Comparison of ENCODE assay signal across 8 mouse cellular contexts in genomic region chr11:55023583-55023982, GRCm38 (mm10). TPM values are rescaled to one million over a fixed set of nuclear protein-coding genes. Genes with fewer than 3 reads are reported as not detected.
DNase-seq lines count a peak whose midpoint lies in the region; ATAC-seq and TF ChIP-seq lines count a peak whose summit lies in the region.

No protein-coding gene starts in this region.

- H3K4me1 ChIP-seq in heart, embryonic 14.5 days (ENCODE audit: control insufficient read depth in 2 of 2, insufficient read depth in 2 of 2, low read length in 2 of 2) = peaks cover 67 to 99% of the 10 kb centered on the region in 2 experiments
- peaks cover 7% of the 10 kb centered on the region for H3K4me1 ChIP-seq in bone marrow, adult 2 months (ENCODE audit: control insufficient read depth, insufficient read depth, low read length)
- peaks cover 73% of the 10 kb centered on the region for H3K4me1 ChIP-seq in hindbrain, embryonic 10.5 days (replicated peaks)
- peaks cover 47% of the 10 kb centered on the region for H3K4me1 ChIP-seq in midbrain, embryonic 10.5 days

- 51% methylated on average over 3 of the region's 3 CpGs for WGBS in heart, embryonic 14.5 days
- 76% methylated on average over 3 of the region's 3 CpGs for WGBS in bone marrow, adult 2 months
- 73% methylated on average over 3 of the region's 3 CpGs for WGBS in hindbrain, embryonic 10.5 days
- 78% methylated on average over 3 of the region's 3 CpGs for WGBS in midbrain, embryonic 10.5 days

- peak; percentile 19; the same call in 1 of the 2 replicates for ATAC-seq in heart, embryonic 14.5 days (ENCODE audit: insufficient number of reproducible peaks, insufficient read depth, low FRiP score, low read depth)

- H3K27me3 ChIP-seq in heart, embryonic 14.5 days (ENCODE audit: control insufficient read depth, insufficient read depth, low read length) = no peaks in the 10 kb centered on the region
- H3K27me3 ChIP-seq in hindbrain, embryonic 10.5 days (ENCODE audit: insufficient read depth, poor library complexity, severe bottlenecking) = no peaks in the 10 kb centered on the region
- no peaks in the 10 kb centered on the region for H3K27me3 ChIP-seq in midbrain, embryonic 10.5 days (ENCODE audit: low read depth, poor library complexity, severe bottlenecking)

- 0 out of 4 replicates have a peak overlapping the region, but pooled peaks of 1 of the 2 experiments have one; percentile 6 for H3K4me3 ChIP-seq in heart, embryonic 14.5 days (ENCODE audit: control insufficient read depth in 1 of 2, insufficient read depth in 1 of 2, low read depth in 1 of 2, low read length in 2 of 2)
- H3K4me3 ChIP-seq in bone marrow, adult 2 months (replicated peaks; ENCODE audit: control insufficient read depth, low read depth, low read length) = no peak overlapping the region
- no peak overlapping the region for H3K4me3 ChIP-seq in hindbrain, embryonic 10.5 days
- H3K4me3 ChIP-seq in midbrain, embryonic 10.5 days = peak overlapping the region; percentile 18; the same call in 1 of the 2 replicates

- peaks cover 65% of the 10 kb centered on the region for H3K36me3 ChIP-seq in heart, embryonic 14.5 days (ENCODE audit: control insufficient read depth, insufficient read depth, low read length)
- 0 out of 2 replicates have a peak, but pooled peaks cover 2% of the 10 kb centered on the region for H3K36me3 ChIP-seq in hindbrain, embryonic 10.5 days
- no peaks in the 10 kb centered on the region for H3K36me3 ChIP-seq in midbrain, embryonic 10.5 days

- peak overlapping the region; percentile 98 to 99 for H3K27ac ChIP-seq in heart, embryonic 14.5 days (replicated peaks in 1 of 2; ENCODE audit: control insufficient read depth in 1 of 2, insufficient read depth in 1 of 2, low read depth in 2 of 2, low read length in 2 of 2)
- peak overlapping the region; percentile 51; the same call in 1 of the 2 replicates for H3K27ac ChIP-seq in bone marrow, adult 2 months (ENCODE audit: control insufficient read depth, insufficient read depth, low read depth, low read length, poor library complexity)
- H3K27ac ChIP-seq in hindbrain, embryonic 10.5 days = peak overlapping the region; percentile 91
- peak overlapping the region; percentile 87 for H3K27ac ChIP-seq in midbrain, embryonic 10.5 days (replicated peaks)

- no peak for TF ChIP-seq CTCF in bone marrow, adult 2 months (IDR thresholded peaks at IDR 0.05; ENCODE audit: control insufficient read depth, insufficient read depth, low read length)

- peak overlapping the region; percentile 52 for H3K4me2 ChIP-seq in heart, embryonic 14.5 days (ENCODE audit: low read length)

- intact Hi-C loops in heart, postnatal 36 days (cut with DNase I) = loop anchor here (2.0 kb wide), 1 partner anchor 13 kb away; no protein-coding TSS in a partner anchor

- no peak for TF ChIP-seq POLR2A in bone marrow, adult 2 months (IDR thresholded peaks at IDR 0.05; ENCODE audit: borderline replicate concordance, control insufficient read depth, low read depth, low read length)

- no peak for DNase-seq in heart, postnatal 36 days
- DNase-seq in hindbrain, embryonic 10.5 days (ENCODE audit: low spot score) = no peak
- no peak for DNase-seq in midbrain, embryonic 10.5 days (ENCODE audit: low spot score)
- DNase-seq in spleen, postnatal 10 days (ENCODE audit: low spot score in 2 of 2) = no peak
- DNase-seq in c-Kit-positive CD71-positive TER-119-positive erythroid progenitor cells, embryonic 14.5 days (ENCODE audit: low spot score) = no peak
- no peak for DNase-seq in ovary, postnatal 14 days (ENCODE audit: low spot score)

- peak overlapping the region; percentile 59 for H3K9ac ChIP-seq in heart, embryonic 14.5 days (ENCODE audit: low read length)

- no peaks in the 10 kb centered on the region for H3K9me3 ChIP-seq in heart, embryonic 14.5 days (ENCODE audit: control insufficient read depth, low read length)
- no peaks in the 10 kb centered on the region for H3K9me3 ChIP-seq in hindbrain, embryonic 10.5 days
- H3K9me3 ChIP-seq in midbrain, embryonic 10.5 days (replicated peaks) = no peaks in the 10 kb centered on the region

RNA-seq across cellular contexts. Expression of gene Anxa6, which starts 9.7 kb away (rescaled TPM):
- 369 and 384 TPM in 2 replicates for polyA plus RNA-seq in heart, embryonic 14.5 days (2014; fragmentation: Nextera tagmentation; extraction: Ambion mirVana)
- 100 to 1,000 TPM; 234 to 241 TPM for total RNA-seq in heart, postnatal 36 days (2021)
- polyA plus RNA-seq in bone marrow, adult 2 months (2011; ENCODE audit: insufficient read depth, insufficient read length, low replicate concordance, missing spikeins) = 17.6 and 30.5 TPM in 2 replicates
- 61.0 and 68.8 TPM in 2 replicates for polyA plus RNA-seq in hindbrain, embryonic 10.5 days (2016; fragmentation: Nextera tagmentation; extraction: Ambion mirVana)
- 53.9 and 71.1 TPM in 2 replicates for polyA plus RNA-seq in midbrain, embryonic 10.5 days (2016; fragmentation: Nextera tagmentation; extraction: Ambion mirVana)

RNA-seq across cellular contexts. Expression of gene Ccdc69, which starts 54.3 kb away (rescaled TPM):
- 25.6 and 26.7 TPM in 2 replicates for polyA plus RNA-seq in heart, embryonic 14.5 days (2014; fragmentation: Nextera tagmentation; extraction: Ambion mirVana)
- 1 to 10 TPM; 7.6 to 8.0 TPM for total RNA-seq in heart, postnatal 36 days (2021)
- polyA plus RNA-seq in bone marrow, adult 2 months (2011; ENCODE audit: insufficient read depth, insufficient read length, low replicate concordance, missing spikeins) = 2.8 and 7.7 TPM in 2 replicates
- 0.25 and 0.56 TPM in 2 replicates for polyA plus RNA-seq in hindbrain, embryonic 10.5 days (2016; fragmentation: Nextera tagmentation; extraction: Ambion mirVana)
- 0.34 and 0.39 TPM in 2 replicates for polyA plus RNA-seq in midbrain, embryonic 10.5 days (2016; fragmentation: Nextera tagmentation; extraction: Ambion mirVana)
